12 mouse cellular contexts compared by ENCODE assay signal in the genomic region with DNA sequence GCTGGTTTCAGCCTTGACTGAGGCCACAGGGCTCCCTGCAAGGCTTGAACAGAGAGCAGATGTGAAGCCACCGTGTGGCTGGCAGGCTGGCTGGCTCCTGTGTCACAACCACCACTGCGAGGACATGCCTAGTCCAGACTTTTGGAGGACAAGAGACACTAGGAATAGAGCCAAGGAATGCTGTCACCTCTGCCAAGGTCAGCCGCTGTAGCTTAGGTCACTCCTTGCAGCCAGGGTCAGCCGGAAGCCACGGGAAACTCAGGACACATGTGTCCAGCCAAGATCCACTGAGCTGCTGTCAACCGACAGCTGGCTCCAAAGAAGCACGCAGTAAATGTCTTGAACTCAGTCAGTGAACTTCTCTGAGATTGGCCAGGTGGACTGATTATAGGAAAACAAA.
DNase-seq lines count a peak whose midpoint lies in the region; ATAC-seq lines count a peak whose summit lies in the region.
"Had no signal": no experiment of that assay in that cellular context is flagged by ENCODE, and none has a peak within 500 bp of the region (broad histone marks: within the 10 kb centered on the region; RNA-seq: fewer than 3 reads in every experiment).

No protein-coding gene starts in this region.

- ATAC-seq in heart, embryonic 15.5 days (replicated peaks; ENCODE audit: insufficient number of reproducible peaks, insufficient read depth, low FRiP score, low read depth) = no peak
- ATAC-seq in midbrain, embryonic 13.5 days = no peak
- ATAC-seq: midbrain, embryonic 15.5 days had no signal

- H3K27me3 ChIP-seq in heart, embryonic 15.5 days = peaks cover 11% of the 10 kb centered on the region
- H3K27me3 ChIP-seq in midbrain, embryonic 13.5 days = peaks cover 11% of the 10 kb centered on the region
- H3K27me3 ChIP-seq: midbrain, embryonic 15.5 days had no signal

- no peak overlapping the region for H3K4me2 ChIP-seq in heart, embryonic 15.5 days
- H3K4me2 ChIP-seq in midbrain, embryonic 13.5 days (replicated peaks) = no peak overlapping the region
- H3K4me2 ChIP-seq: liver, embryonic 11.5 days; midbrain, embryonic 15.5 days had no signal

- no peaks in the 10 kb centered on the region for H3K36me3 ChIP-seq in heart, embryonic 15.5 days
- no peaks in the 10 kb centered on the region for H3K36me3 ChIP-seq in midbrain, embryonic 13.5 days
- H3K36me3 ChIP-seq: midbrain, embryonic 15.5 days had no signal

- DNase-seq in retina, postnatal 1 day = peak; percentile 20
- no peak for DNase-seq in retina, embryonic 14.5 days (ENCODE audit: low spot score)
- peak; percentile 83 to 91 for DNase-seq in kidney, postnatal 25 days
- DNase-seq in urinary bladder, adult 2 months (ENCODE audit: low spot score) = no peak
- DNase-seq in spleen, postnatal 4 days (ENCODE audit: low spot score in 2 of 2) = no peak
- DNase-seq in yolk sac, embryonic 10.5 days (ENCODE audit: low spot score) = no peak
- DNase-seq: cerebellum, adult 8-10 months had no signal

- H3K9ac ChIP-seq in heart, embryonic 15.5 days = no peak overlapping the region
- no peak overlapping the region for H3K9ac ChIP-seq in midbrain, embryonic 13.5 days (replicated peaks)
- H3K9ac ChIP-seq: midbrain, embryonic 15.5 days had no signal

- H3K4me3 ChIP-seq in heart, embryonic 15.5 days = no peak overlapping the region
- H3K4me3 ChIP-seq in midbrain, embryonic 13.5 days (replicated peaks) = no peak overlapping the region
- H3K4me3 ChIP-seq: midbrain, embryonic 15.5 days had no signal

- WGBS in heart, embryonic 15.5 days = 25% methylated on average over 7 of the region's 7 CpGs
- WGBS in midbrain, embryonic 13.5 days = 81% methylated on average over 7 of the region's 7 CpGs

- H3K9me3 ChIP-seq in heart, embryonic 15.5 days (replicated peaks) = no peaks in the 10 kb centered on the region
- no peaks in the 10 kb centered on the region for H3K9me3 ChIP-seq in midbrain, embryonic 13.5 days
- H3K9me3 ChIP-seq: midbrain, embryonic 15.5 days had no signal

- H3K4me1 ChIP-seq in heart, embryonic 15.5 days (replicated peaks) = peaks cover 15% of the 10 kb centered on the region
- H3K4me1 ChIP-seq in midbrain, embryonic 13.5 days (replicated peaks) = peaks cover 4% of the 10 kb centered on the region; the same call in 1 of the 2 replicates

- peak overlapping the region; percentile 37 for H3K27ac ChIP-seq in heart, embryonic 15.5 days
- no peak overlapping the region for H3K27ac ChIP-seq in midbrain, embryonic 13.5 days
- H3K27ac ChIP-seq: midbrain, embryonic 15.5 days; stomach, postnatal 0 days had no signal

Comparison
In these comparisons a context has a peak if more than half of its experiments do, and no peak if none do; other contexts are left out.
1. DNase-seq: peak in retina, postnatal 1 day (single experiment) and kidney, postnatal 25 days (2 of 2); none in retina, embryonic 14.5 days (single experiment), urinary bladder, adult 2 months (single experiment), spleen, postnatal 4 days (0 of 2) and yolk sac, embryonic 10.5 days (single experiment).